ENCODE assay signal across 8 mouse cellular contexts in the genomic region with DNA sequence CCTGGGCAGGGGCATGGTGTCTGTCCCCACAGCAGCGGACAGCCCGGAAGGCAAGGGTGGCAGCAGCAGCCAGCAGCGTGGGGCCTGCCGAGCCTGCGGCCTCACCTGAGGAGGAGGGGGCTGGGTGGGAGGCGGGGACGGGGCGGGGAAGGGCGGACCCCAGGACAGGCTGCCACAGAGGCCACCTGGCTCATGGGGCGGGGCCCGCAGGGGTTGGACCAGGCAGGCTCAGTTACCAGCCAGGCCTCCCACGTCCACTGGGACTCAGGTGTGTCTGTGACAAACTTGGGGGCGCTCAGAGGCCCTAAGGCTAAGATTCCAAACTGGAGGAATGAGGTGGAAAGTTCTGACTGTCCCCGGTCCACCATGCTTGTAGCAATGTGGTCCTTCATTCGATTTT. TPM values are rescaled to one million over a fixed set of nuclear protein-coding genes. Genes with fewer than 3 reads are reported as not detected.
DNase-seq lines count a peak whose midpoint lies in the region; ATAC-seq and TF ChIP-seq lines count a peak whose summit lies in the region.

TSS of gene Hpn (minus strand) at position 109 of the 400 bp plus-strand sequence.

- peak within 1 kb of the TSS; percentile 26; the same call in 1 of the 2 replicates for H3K4me2 ChIP-seq in embryonic facial prominence, embryonic 11.5 days (ENCODE audit: low read depth, low read length)
- peak within 1 kb of the TSS; percentile 36 for H3K4me2 ChIP-seq in kidney, embryonic 14.5 days (replicated peaks; ENCODE audit: low read depth, low read length)
- H3K4me2 ChIP-seq in lung, embryonic 14.5 days: peak within 1 kb of the TSS; percentile 52

- H3K9ac ChIP-seq in embryonic facial prominence, embryonic 11.5 days (replicated peaks; ENCODE audit: low read length): peak within 1 kb of the TSS; percentile 22; the same call in 1 of the 2 replicates
- H3K9ac ChIP-seq in kidney, embryonic 14.5 days (ENCODE audit: low read depth, low read length): peak within 1 kb of the TSS; percentile 34; the same call in 1 of the 2 replicates
- peak within 1 kb of the TSS; percentile 42 for H3K9ac ChIP-seq in lung, embryonic 14.5 days

- no peaks in the 10 kb centered on the region for H3K9me3 ChIP-seq in embryonic facial prominence, embryonic 11.5 days (replicated peaks; ENCODE audit: control insufficient read depth, low read length)
- no peaks in the 10 kb centered on the region for H3K9me3 ChIP-seq in kidney, embryonic 14.5 days (ENCODE audit: control insufficient read depth, low read length)
- H3K9me3 ChIP-seq in lung, embryonic 14.5 days (ENCODE audit: low read depth, low read length): no peaks in the 10 kb centered on the region

- 15% methylated on average over 15 of the region's 15 CpGs for WGBS in embryonic facial prominence, embryonic 11.5 days
- 11% methylated on average over 15 of the region's 15 CpGs for WGBS in kidney, embryonic 14.5 days
- 25% methylated on average over 14 of the region's 15 CpGs for WGBS in lung, embryonic 14.5 days

- peak; percentile 94 for DNase-seq in heart, adult 11 months
- DNase-seq in heart, postnatal 36 days: no peak
- DNase-seq in embryonic facial prominence, embryonic 11.5 days (ENCODE audit: low spot score): no peak
- DNase-seq in lung, embryonic 14.5 days: peak; percentile 44
- DNase-seq in left cerebral cortex, adult 18-20 months (ENCODE audit: low spot score in 2 of 2): no peak
- no peak for DNase-seq in right cerebral cortex, adult 2 months (ENCODE audit: low spot score in 2 of 2)

- no peak within 1 kb of the TSS; the same call in 1 of the 2 replicates for H3K4me3 ChIP-seq in embryonic facial prominence, embryonic 11.5 days (ENCODE audit: low read depth, low read length)
- peak within 1 kb of the TSS; percentile 19 for H3K4me3 ChIP-seq in kidney, embryonic 14.5 days (ENCODE audit: low read length)
- H3K4me3 ChIP-seq in lung, embryonic 14.5 days (ENCODE audit: low read depth, low read length): peak within 1 kb of the TSS; percentile 22

- H3K4me1 ChIP-seq in embryonic facial prominence, embryonic 11.5 days (ENCODE audit: control insufficient read depth, insufficient read depth, low read length): peaks cover 3% of the 10 kb centered on the region; the same call in 1 of the 2 replicates
- H3K4me1 ChIP-seq in kidney, embryonic 14.5 days (ENCODE audit: control insufficient read depth, insufficient read depth, low read length): peaks cover 25% of the 10 kb centered on the region
- peaks cover 8% of the 10 kb centered on the region for H3K4me1 ChIP-seq in lung, embryonic 14.5 days (ENCODE audit: insufficient read depth)

- no peak for TF ChIP-seq CTCF in lung, embryonic 14.5 days (IDR thresholded peaks at IDR 0.05; ENCODE audit: low read depth)

- peaks cover 2% of the 10 kb centered on the region; the same call in 1 of the 2 replicates for H3K27me3 ChIP-seq in embryonic facial prominence, embryonic 11.5 days (ENCODE audit: control insufficient read depth, insufficient read depth, low read length)
- H3K27me3 ChIP-seq in kidney, embryonic 14.5 days (ENCODE audit: control insufficient read depth, insufficient read depth, low read length): no peaks in the 10 kb centered on the region
- no peaks in the 10 kb centered on the region for H3K27me3 ChIP-seq in lung, embryonic 14.5 days (ENCODE audit: insufficient read depth, low read length)

- H3K27ac ChIP-seq in embryonic facial prominence, embryonic 11.5 days (replicated peaks; ENCODE audit: low read depth, low read length): no peak within 1 kb of the TSS
- peak within 1 kb of the TSS; percentile 71 for H3K27ac ChIP-seq in kidney, embryonic 14.5 days (ENCODE audit: low read depth, low read length)
- H3K27ac ChIP-seq in lung, embryonic 14.5 days (ENCODE audit: low read depth): peak within 1 kb of the TSS; percentile 65

- intact Hi-C loops in heart, postnatal 36 days (cut with DNase I): no loop called here

- H3K36me3 ChIP-seq in embryonic facial prominence, embryonic 11.5 days (replicated peaks; ENCODE audit: control insufficient read depth, insufficient read depth, low read depth, low read length): no peaks in the 10 kb centered on the region
- H3K36me3 ChIP-seq in kidney, embryonic 14.5 days (ENCODE audit: control insufficient read depth, insufficient read depth, low read length): no peaks in the 10 kb centered on the region
- H3K36me3 ChIP-seq in lung, embryonic 14.5 days (ENCODE audit: insufficient read depth): no peaks in the 10 kb centered on the region

- peak; percentile 19; the same call in 1 of the 2 replicates for ATAC-seq in embryonic facial prominence, embryonic 11.5 days (replicated peaks; ENCODE audit: insufficient number of reproducible peaks, low FRiP score, low TSS enrichment, low read depth)
- ATAC-seq in kidney, embryonic 14.5 days (ENCODE audit: low FRiP score, low TSS enrichment): peak; percentile 58
- peak; percentile 79 for ATAC-seq in lung, embryonic 14.5 days (ENCODE audit: insufficient read depth)
- ATAC-seq in erythroid progenitor cell, adult 5-6 weeks (replicated peaks; ENCODE audit: low FRiP score, poor library complexity, severe bottlenecking): no peak

RNA-seq across cellular contexts. Expression of gene Hpn, which starts in this region (rescaled TPM):
- 1 to 10 TPM; 1.9 to 3.9 TPM for total RNA-seq in heart, postnatal 36 days (2021)
- 2.2 and 3.6 TPM in 2 replicates for polyA plus RNA-seq in embryonic facial prominence, embryonic 11.5 days (2014; fragmentation: Nextera tagmentation; extraction: Ambion mirVana)
- polyA plus RNA-seq in kidney, embryonic 14.5 days (2014; fragmentation: Nextera tagmentation; extraction: Ambion mirVana): 26.4 and 27.5 TPM in 2 replicates
- polyA plus RNA-seq in lung, embryonic 14.5 days (2014; fragmentation: Nextera tagmentation; extraction: Ambion mirVana): 9.9 and 10.8 TPM in 2 replicates
- 1 to 10 TPM; 4.6 to 4.8 TPM for total RNA-seq in left cerebral cortex, adult 18-20 months (2021)
- total RNA-seq in erythroid progenitor cell, adult 5-6 weeks (2015; ENCODE audit: low replicate concordance): 5.9 TPM in 1 of 2 replicates, not detected in the other
- not detected in 2 replicates for total RNA-seq in erythroid progenitor cell, adult 5-6 weeks (2017; ENCODE audit: low replicate concordance)

Comparison
In these comparisons a context has a peak if more than half of its experiments do, and no peak if none do; other contexts are left out.
1. DNase-seq: peak in heart, adult 11 months (single experiment) and lung, embryonic 14.5 days (single experiment); none in heart, postnatal 36 days (0 of 2), embryonic facial prominence, embryonic 11.5 days (single experiment), left cerebral cortex, adult 18-20 months (0 of 2) and right cerebral cortex, adult 2 months (0 of 2).
2. Peak in every context shown above with its lines, with median percentiles within 50 percentile points of each other: H3K4me2 ChIP-seq and H3K9ac ChIP-seq.